Mouse (Mus musculus) layer of hippocampus, adult 8-10 months (tissue): ENCODE data around the gene Zfp729a. TPM values are rescaled to one million over a fixed set of nuclear protein-coding genes. Genes with fewer than 3 reads are reported as not detected.
"Not testable (repeated sequence)": the region's sequence is repeated elsewhere in the genome, so short reads cannot be mapped to it uniquely, and the experiment has no call there.

Source experiments
- DNase-seq, 2 experiments: peaks; one replicate each; pipeline ENCODE4 v3.0.0; 2022; ENCODE audit warnings: low spot score in 2 of 2
- total RNA-seq, 4 experiments: library from RNA; stranded (reverse); gene quantifications; 2 replicates each; pipeline ENCODE4 v1.2.4; 2022

Gene Zfp729a
- total RNA-seq: 10 to 100 TPM in 3 of 4 experiments, 1 to 10 TPM in 1; 9.2 to 12.6 (median 10.6) TPM

DNA sequence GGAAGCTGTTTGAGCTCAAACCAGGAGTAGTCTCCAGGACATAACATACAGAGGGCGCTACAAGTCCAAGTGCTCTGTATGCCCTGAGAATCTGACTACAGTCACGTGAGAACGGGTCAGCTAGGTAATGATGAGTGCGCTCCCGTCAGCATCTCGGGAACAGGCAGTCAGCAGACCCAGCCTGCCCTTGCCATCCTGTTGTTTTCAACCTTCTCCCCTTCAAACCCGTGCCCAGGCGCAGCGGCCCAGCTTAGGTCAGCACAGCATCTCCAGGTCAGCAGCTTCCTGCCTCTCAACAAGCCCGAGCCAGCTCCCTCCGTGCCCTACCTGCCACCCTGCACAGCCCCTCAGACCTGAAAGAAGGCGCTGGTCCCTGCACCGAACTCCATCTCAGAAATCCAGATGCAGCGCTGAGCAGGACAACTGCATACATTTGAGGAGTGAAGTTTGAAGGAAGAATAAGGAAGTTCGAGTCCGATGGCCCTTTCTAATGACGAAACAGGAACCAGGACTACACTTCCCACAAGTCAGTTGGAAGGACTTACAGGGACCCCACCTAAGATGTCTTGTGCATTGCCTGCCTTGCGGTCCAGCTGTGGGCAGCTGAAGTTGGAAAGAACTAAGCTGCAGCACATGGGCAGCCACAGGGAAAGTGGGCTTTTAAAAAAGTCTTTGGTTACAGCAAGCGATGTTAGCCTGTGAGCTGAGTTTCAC is at the start of gene Zfp729a, which contains the start of gene Gm49345:
TSS of gene Zfp729a (minus strand) at position 498 of the 714 bp plus-strand sequence.
TSS of gene Gm49345 (minus strand) at position 476 of the 714 bp plus-strand sequence.
- peak; percentile 83 to 86 for DNase-seq

DNA sequence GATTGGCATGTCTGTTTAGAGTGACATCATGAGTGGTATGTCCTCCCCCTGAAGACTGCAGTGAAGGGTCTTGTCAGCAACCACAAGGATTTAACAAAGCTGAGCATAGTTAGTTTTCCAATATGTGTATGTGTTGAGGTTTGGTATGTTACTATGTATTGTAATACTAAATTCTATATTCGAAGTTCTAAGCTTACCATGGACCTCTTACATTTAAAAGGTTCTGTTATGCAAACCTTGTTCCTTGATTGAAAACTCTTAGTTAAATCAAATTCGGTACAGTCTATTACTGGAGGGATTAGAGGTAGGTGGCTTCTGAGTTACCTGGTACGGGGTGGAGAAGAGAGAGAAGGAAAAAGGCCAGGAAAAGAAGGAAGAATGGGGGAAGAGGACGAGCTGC is 49.4 kb upstream of the Zfp729a start, which contains the start of gene Zfp738:
TSS of gene Zfp738 (minus strand) at position 101 of the 400 bp plus-strand sequence.
- no peak for DNase-seq

DNA sequence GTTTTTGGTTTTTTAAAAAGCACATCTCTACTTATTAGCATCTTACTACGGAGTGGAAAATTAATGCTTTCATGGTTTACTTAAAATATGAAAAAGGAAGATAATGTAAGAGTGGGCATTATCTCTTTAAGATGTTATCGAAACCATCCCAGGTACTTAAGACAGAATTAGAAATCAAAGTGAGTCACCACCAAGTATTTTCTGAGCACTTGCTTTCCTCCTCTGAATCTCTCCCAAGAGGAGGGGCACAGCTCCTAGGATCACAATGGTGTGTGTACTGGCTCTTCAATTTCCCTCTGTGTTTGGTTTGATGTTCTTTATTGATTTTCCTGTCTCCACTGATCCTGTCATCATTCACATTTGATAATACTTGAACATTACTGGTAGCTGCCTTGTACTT is 46.2 kb upstream of the Zfp729a start:
- DNase-seq: not testable (repeated sequence)

DNA sequence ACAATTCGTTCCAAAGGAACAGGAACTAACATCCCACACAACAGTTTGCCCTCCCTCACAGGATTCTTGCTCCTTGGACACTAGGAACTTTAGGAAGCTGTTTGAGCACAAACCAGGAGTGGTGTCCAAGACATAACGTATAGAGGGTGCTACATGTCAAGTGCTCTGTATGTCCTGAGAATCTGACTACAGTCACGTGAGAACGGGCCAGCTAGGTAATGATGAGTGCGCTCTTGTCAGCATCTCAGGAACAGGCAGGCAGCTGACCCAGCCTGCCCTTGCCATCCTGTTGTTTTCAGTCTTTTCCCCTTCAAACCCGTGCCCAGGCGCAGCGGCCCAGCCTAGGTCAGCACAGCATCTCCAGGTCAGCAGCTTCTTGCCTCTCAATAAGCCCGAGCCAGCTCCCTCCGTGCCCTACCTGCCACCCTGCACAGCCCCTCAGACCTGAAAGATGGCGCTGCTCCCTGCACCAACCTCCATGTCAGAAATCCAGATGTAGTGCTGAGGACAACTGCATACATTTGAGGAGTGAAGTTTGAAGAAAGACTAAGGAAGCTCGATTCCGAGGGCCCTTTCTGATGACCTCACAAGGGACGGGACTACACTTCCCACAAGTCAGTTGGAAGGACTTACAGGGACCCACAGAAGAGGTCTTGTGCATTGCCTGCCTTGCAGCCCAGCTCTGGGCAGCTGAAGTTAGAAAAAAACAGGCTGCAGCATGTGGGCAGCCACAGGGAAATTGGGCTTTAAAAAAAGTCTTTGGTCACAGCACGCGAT is 45.6 kb upstream of the Zfp729a start:
- peak; percentile 84 to 89 for DNase-seq

DNA sequence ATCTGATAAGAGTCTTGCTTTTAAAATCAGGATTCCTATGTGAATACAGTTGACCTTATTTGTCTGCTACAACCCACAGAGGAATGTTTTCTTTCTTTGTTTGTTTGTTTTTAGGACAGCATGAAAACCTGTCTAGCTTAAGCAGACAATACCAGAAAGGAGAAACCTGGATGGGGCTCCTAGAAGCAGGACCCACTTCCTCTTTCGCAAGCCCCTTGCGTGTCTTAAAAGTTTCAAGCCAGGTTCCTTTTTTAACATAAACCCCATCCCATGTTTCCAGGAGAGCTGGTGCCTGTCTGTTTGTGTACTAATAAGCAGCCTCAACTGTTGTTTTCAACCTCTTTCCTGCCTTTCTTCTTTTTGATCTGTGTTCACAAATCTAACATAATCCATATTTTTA is 37.3 kb upstream of the Zfp729a start:
- no peak for DNase-seq

DNA sequence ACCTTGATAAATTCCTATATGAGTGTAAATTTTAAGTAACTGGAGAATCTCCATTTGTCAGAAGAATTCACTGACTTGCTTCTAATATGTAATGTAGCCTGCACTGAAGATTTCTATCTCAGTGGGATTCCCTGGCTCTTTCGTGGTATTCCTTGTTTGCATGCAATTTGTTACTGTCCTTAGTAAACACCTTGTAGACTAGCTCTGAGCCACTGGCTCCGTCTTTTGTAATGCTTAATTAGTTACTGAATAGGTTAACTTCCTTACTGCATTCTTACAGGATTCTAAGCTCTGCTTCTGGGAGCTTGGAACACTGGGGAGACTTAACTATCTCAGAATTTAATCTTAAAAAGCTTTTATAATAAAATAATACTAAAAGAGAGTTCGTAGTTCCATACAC is 14.9 kb upstream of the Zfp729a start:
- no peak for DNase-seq

DNA sequence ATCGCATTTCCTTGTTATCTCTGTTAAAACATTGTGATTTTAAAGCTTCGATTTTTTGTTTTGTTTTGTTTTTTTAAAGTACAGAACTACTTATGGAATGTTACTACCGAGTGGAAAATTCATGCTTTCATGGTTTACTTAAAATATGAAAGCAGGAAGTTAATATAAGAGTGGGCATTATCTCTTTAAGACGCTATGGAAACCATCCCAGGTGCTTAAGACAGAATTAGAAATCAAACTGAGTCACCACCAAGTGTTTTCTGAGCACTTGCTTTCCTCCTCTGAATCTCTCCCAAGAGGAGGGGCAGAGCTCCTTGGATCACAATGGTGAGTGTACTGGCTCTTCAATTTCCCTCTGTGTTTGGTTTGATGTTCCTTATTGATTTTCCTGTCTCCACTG is 27.5 kb downstream of the Zfp729a start:
- DNase-seq: no peak

DNA sequence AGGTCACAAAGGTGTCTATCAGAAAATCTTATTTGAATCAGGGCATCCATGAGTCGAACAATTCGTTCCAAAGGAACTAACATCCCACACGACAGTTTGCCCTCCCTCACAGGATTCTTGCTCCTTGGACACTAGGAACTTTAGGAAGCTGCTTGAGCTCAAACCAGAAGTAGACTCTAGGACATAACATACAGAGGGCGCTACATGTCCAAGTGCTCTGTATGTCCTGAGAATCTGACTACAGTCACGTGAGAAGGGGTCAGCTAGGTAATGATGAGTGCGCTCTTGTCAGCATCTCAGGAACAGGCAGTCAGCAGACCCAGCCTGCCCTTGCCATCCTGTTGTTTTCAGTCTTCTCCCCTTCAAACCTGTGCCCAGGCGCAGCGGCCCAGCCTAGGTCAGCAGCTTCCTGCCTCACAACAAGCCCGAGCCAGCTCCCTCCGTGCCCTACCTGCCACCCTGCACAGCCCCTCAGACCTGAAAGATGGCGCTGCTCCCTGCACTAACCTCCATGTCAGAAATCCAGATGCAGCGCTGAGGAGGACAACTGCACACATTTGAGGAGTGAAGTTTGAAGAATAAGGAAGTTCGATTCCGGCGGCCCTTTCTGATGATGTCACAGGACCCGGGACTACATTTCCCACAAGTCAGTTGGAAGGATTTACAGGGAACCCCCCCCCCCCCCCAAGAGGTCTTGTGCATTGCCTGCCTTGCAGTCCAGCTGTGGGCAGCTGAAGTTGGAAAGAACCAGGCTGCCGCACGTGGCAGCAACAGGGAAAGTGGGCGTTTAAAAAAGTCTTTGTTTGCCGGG is 28.3 kb downstream of the Zfp729a start, which contains the start of gene Zfp729b:
TSS of gene Zfp729b (minus strand) at position 642 of the 811 bp plus-strand sequence.
- DNase-seq: peak; percentile 85 to 90

DNA sequence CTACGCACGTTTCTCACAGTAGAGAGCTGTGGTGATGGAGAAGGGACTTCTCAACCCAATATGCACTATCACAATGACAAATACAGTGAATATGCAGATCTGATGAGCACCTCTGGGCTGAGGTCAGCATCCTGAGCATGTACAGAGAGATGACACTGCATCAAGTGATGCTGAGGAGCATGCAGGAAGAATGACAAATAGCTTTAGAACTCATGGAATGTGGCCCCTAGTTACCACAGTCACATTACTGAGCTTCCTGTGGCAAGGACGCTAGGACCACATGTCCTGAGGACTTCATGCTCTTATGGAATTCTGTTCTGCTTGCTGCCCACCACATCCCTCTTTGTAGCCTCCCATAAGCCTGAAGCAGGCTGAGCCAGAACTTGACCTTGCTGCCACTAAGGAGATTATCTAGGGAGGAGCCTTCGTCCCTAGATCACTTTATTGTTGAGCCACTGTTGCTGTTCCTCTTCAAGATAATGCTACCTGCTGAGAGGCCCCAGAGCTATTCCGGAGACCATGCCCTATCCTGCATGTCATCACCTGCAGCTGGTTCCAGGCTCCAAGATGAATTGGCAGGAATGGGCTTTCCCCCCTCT is 64.9 kb downstream of the Zfp729a start:
- DNase-seq: no peak

Other genes with a start within 250 kb of the Zfp729a start
- gene Zfp429, start 238.0 kb downstream of the Zfp729a start, total RNA-seq: 1 to 10 TPM; 2.2 to 4.5 (median 2.4) TPM
- gene Zfp459, start 216.4 kb downstream of the Zfp729a start, total RNA-seq: 1 to 10 TPM; 3.4 to 5.9 (median 4.4) TPM
- 10 to 100 TPM; 10.5 to 18.9 (median 15.5) TPM for gene Zfp874a, start 186.2 kb downstream of the Zfp729a start, total RNA-seq
- gene Zfp874b, start 153.5 kb downstream of the Zfp729a start, total RNA-seq: 10 to 100 TPM; 12.4 to 23.2 (median 17.5) TPM
- 10 to 100 TPM in 2 of 4 experiments, 1 to 10 TPM in 2; 8.4 to 12.4 (median 10.4) TPM for gene Zfp58, start 137.2 kb downstream of the Zfp729a start, total RNA-seq
- under 1 TPM in 1 of 4 experiments, not detected in 3; 0.25 TPM for gene Gm26965, start 111.6 kb downstream of the Zfp729a start, total RNA-seq
- 10 to 100 TPM; 21.4 to 24.6 (median 23.7) TPM for gene Zfp87, start 111.6 kb downstream of the Zfp729a start, total RNA-seq
- 10 to 100 TPM in 3 of 4 experiments, 1 to 10 TPM in 1; 9.4 to 12.5 (median 10.5) TPM for gene Zfp748, start 84.0 kb downstream of the Zfp729a start, total RNA-seq
- gene Zfp729b, start 28.1 kb downstream of the Zfp729a start, total RNA-seq: 10 to 100 TPM in 1 of 4 experiments, 1 to 10 TPM in 3; 8.7 to 10.2 (median 9.1) TPM
- 1 to 10 TPM in 3 of 4 experiments, not detected in 1; 1.1 to 2.5 (median 1.7) TPM for gene Gm49345, start within 50 bp of the Zfp729a start, total RNA-seq
- 10 to 100 TPM; 21.2 to 33.3 (median 30.4) TPM for gene Zfp738, start 49.3 kb upstream of the Zfp729a start, total RNA-seq
- 10 to 100 TPM; 12.4 to 20.6 (median 16.4) TPM for gene Zfp65, start 91.4 kb upstream of the Zfp729a start, total RNA-seq
- gene Zfp85, start 117.4 kb upstream of the Zfp729a start, total RNA-seq: 1 to 10 TPM; 4.5 to 7.8 (median 7.0) TPM
- gene Zfp493, start 141.9 kb upstream of the Zfp729a start, total RNA-seq: 1 to 10 TPM; 3.5 to 7.2 (median 5.1) TPM
- 1 to 10 TPM; 7.6 to 9.3 (median 8.5) TPM for gene Zfp273, start 175.9 kb upstream of the Zfp729a start, total RNA-seq
- gene Gm10037, start 193.3 kb upstream of the Zfp729a start, total RNA-seq: 10 to 100 TPM; 10.6 to 13.8 (median 12.9) TPM
- gene BC048507, start 225.5 kb upstream of the Zfp729a start, total RNA-seq: not detected